Mouse (Mus musculus): Measurements from ENCODE around the gene Cenpe. TPM values are rescaled to one million over a fixed set of nuclear protein-coding genes. Genes with fewer than 3 reads are reported as not detected.

Gene Cenpe
- polyA plus RNA-seq, 1 experiment from 2014 or later: 48.6 TPM

Other genes with a start within 250 kb of the Cenpe start
- gene Bdh2, start 68.7 kb downstream of the Cenpe start, polyA plus RNA-seq (2014; fragmentation: Nextera tagmentation; extraction: Ambion mirVana): 7.4 and 9.2 TPM in 2 replicates
- gene Slc9b2, start 95.2 kb downstream of the Cenpe start, polyA plus RNA-seq (2014; fragmentation: Nextera tagmentation; extraction: Ambion mirVana): 5.1 and 5.6 TPM in 2 replicates
- gene Slc9b1, start 135.5 kb downstream of the Cenpe start, polyA plus RNA-seq (2014; fragmentation: Nextera tagmentation; extraction: Ambion mirVana): 0.15 and 0.57 TPM in 2 replicates
- gene Cisd2, start 211.4 kb downstream of the Cenpe start, polyA plus RNA-seq (2014; fragmentation: Nextera tagmentation; extraction: Ambion mirVana): 64.7 and 71.3 TPM in 2 replicates
- 616 and 639 TPM in 2 replicates for gene Ube2d3, start 225.6 kb downstream of the Cenpe start, polyA plus RNA-seq (2014; fragmentation: Nextera tagmentation; extraction: Ambion mirVana)

Data from limb, embryonic 11.5 days (tissue).